Mouse (Mus musculus): ENCODE results near the gene Ubac2. TPM values are rescaled to one million over a fixed set of nuclear protein-coding genes. Genes with fewer than 3 reads are reported as not detected.

Gene Ubac2
- total RNA-seq, 2 experiments from 2014 or later, result 25.3 to 27.3 TPM

DNA sequence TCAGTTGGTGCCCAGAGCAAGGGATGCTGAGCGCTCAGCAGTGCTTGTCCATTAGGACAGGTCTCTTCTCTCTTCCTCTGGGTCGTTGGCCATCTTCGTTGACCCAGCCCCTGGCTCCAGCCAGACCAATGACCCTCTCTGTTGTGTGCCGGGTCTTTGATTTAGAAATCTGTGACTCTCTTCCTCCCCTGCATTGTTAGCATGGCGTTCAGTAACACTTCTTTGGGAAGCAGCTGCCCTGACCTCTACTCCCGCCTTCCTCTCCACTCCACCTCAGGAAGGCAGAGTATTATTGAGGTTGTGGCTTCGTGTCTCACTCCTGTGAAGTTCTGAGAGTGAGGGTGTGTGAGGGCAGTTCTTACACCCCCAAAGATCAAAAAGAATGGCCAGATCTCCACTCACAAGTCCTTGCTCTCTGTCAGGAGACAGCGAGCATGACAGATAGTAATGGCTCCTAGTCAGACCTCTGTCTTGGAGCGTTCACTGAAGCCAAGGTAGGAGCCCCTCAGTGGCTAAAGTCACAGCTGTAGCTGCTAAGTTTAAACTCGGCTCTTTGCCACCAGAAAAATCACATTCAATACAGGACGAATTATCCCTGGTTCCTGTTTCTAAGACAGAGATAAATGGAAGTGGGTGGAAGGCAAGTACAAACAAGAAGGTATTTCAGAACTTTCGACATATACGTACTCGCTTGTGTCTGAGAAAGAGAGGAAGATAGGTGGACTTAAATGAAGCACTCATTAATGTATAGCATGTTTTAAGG, 83.9 kb downstream of the Ubac2 start:
- intact Hi-C loops (cut with DNase I), result no loop called here
- DNase-seq, result no peak

DNA sequence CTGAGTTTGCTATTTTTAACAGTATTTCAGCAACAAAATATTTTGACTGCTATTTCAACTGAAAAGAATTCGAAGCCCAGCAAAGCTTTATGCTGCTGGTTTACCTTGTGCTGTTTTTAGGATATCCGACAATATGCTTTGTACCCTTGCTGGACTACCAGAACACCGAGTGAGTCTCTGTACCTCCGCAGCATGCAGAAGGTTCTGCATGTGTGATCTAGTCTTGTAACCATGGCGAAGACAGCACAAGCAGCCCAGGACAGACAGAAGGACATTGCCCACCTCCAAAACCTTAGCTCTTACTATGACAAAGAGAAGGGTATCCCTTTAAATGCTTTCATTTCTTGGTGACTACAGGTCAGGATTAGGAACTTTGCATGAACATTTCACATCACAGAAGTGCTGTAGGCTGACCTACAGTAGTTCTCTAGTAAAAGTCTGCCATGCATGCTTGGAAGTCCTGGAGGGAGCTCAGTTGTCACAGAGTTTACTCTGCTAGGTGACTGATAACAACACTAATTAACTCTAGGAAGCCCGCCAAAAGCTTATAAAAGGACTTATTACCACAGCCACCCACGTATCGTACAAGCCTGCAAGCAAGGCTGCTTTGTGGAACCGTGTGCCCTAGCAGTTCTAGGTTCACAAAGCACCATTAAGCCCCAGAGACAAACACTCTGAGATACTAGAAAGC, 85.0 kb downstream of the Ubac2 start:
- intact Hi-C loops (cut with DNase I), result no loop called here
- DNase-seq, result no peak

DNA sequence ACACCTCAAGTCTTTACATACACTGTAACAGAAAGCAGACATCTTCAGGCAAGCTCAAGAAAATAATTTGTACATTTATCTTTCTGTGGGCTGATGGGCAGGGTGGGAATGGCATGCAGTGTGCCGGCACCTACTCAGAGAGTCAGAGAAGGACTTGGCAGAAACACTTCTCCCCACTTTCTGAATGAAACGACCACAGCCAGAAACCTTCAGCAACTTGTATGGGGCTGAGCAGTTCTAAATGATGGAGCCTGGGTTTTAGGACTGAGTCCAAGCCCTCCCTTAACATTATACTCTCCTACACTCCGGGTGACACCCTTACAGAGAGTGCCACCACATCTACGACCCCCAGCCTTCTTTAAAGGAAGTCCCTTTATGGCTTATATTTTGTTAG, 85.5 kb downstream of the Ubac2 start:
- intact Hi-C loops (cut with DNase I), result no loop called here
- no peak for DNase-seq

DNA sequence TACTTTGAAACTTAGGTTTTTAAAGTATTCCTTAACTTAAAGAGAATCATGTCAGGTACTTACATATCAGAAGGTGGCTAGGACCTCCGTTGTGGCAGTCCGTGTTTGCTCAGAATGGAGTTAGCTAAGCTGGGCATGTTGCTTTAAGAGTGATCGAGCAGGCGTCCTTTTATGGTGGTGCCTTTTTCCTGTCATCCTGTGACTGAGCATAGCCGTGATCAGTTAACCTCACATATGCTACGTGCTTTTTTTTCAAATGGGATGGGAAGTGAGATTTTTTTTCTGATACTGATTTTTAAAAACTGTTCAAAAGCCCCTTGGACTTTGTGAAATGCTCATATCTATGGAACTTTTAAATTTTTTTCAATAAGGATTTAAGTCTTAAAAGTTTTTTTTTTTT, 86.6 kb downstream of the Ubac2 start, which contains the start of gene Gpr183:
Gpr183 (minus strand) TSS at position 206 of the 400 bp plus-strand sequence.
- DNase-seq, result no peak
- intact Hi-C loops (cut with DNase I), result no loop called here

DNA sequence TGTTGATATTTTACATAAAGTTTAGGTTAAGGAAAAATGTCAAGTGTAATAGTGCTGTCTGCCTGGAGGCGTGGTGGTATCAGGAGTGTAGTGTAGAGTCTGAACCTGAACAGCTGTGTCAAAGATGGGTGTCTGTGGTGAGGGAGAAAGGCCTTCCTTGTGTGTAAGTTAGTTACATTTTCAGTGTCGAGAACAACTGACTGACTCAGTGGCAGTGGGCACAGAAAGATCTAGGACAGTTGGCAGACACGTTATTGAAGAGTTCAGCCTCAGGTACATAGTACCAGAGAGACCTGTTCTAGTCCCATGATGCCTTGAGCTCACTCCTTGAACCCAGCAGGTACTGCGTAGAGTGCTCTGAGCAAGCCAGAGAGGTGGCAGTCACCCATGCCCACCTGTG, 87.0 kb downstream of the Ubac2 start:
- no peak for DNase-seq
- intact Hi-C loops (cut with DNase I), result no loop called here

DNA sequence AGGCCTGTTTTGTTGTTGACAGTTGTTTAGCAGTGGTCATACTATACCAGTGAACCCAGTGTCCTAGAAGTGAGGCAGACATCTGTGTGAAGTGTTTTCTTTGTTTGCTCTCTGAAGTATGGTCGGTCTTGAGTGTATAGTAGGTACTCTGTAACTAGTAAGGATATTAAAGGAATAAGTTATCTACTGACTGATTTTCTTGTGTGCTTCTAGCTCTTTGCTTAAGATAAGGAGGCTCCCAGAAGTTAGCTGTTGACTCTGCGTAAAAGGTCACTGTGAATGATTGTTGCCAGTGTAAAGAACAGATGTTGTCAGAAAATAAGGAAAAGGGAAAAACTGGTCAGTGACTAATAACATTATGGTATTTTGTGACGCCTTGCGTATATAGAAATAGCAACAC, 88.7 kb downstream of the Ubac2 start:
- no peak for DNase-seq
- intact Hi-C loops (cut with DNase I), result no loop called here

DNA sequence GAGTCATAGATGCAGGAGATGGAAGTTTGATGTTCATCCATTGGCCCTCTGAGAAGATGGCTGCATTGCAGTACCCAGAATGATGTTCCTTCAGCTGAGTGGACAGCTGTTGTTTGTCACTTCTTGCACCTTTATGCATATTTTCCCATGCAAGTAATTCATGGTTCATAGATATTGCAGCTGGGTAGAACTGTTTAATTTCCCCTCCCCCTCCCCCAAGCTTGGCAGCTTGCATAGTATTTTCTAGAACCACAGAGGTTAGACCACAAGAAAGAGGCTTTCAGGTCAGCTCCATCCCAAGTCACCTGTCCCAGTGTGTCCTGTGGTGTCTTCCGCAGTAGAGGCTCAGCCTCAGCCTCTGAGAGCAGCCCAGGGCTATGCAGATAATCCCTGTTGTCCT, 92.0 kb downstream of the Ubac2 start:
- intact Hi-C loops (cut with DNase I), result no loop called here
- DNase-seq, result no peak

DNA sequence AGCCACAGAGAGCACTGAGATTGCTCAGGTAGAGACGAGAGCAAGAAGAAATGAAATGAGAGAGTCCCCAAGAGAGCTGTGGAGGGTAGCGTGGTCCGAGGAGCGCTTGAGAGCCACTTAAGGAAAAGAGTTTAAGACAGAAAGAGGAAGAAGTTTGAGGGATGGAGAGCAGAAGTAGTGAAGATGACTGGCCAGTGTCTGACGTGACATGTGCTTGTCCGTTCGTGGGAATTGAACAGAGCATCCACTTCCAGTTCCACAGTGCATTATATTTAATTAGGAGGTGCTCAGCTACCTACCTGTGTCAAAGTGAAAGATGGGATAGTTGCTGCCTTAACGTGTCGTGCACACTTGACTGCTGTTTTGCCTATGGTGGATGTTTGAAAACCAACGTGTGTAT, 94.7 kb downstream of the Ubac2 start:
- intact Hi-C loops (cut with DNase I), result no loop called here
- no peak for DNase-seq

DNA sequence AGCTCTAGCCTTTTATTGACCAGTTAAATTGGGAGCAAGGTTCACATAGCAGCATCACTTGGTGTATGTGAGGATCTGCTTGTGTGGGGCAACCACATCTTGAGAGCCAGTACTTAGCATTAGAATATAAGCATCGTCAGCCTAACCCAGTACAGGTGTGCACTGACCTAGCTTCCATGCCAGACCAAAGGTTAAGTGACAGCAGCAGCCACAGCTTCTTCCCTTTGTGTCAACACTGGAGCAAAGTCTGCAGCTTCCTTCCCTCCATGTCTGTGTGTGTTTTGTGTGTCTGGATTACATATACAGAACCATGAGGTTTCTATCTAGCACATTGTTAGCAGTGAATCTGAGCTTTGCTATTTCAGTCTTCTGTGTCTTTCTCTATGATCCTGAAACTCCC, 103.1 kb downstream of the Ubac2 start:
- no peak for DNase-seq
- intact Hi-C loops (cut with DNase I), result no loop called here

DNA sequence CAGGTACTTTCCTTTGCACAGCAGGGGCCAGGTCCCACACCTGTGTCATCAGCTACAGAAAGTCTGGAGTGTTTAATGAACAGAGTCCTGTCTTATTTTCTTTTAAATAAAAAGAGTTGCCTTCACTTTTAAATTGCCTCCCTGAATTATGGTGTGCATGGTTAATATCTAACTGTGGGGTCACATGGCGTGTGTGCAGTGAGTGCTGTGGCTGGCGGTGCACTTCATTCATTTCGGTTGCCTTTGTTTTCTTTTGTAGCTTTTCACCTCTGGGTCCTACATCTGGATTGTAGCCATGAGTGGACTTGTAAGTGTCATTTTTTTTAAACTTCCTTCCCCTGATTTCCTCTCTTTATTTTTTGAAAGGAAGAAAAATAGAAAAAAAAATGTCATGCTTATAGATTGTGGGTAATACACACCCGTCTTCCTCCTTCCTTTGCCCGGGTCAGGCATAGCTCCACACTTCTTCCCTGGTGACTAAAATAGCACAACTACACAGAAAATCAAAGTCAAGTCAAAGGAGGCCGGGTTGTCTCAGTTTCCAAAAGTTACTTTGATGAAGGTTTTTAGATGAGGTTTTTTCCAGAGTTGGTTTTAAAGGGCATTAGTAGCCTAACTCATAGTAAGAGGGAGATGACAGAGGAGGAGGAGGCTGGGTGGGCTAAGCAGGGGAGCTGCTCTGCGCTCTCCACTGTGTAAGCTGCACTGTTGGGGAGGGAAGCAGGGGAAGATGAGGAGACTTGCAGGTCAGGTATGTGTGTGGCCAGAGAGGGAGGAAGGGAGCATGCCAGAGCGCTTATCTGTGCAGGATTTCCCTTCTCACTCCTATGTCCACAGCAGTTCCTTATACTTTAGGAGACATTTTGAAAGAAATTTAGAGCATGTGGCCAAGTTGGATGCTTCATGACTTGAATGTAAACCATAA, 104.9 kb downstream of the Ubac2 start:
- intact Hi-C loops (cut with DNase I), result no loop called here
- no peak for DNase-seq

DNA sequence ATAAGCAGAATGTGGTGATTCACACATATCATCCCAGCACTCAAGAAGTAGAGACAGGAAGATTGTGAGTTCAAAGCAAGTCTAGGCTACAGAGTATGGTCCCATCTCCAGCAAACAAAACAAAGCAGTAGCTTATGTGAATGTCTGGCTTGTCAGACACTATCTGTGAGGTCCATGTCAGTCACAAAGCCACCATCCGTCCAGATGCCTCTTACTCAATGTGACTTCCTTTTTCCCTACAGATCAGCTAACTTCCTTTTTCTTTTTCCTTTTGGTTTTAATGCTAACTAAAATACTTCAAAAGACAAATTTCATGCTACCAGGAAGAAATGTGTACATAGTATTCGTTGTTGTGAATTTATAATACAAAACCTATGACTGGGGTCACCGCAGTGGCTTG, 107.1 kb downstream of the Ubac2 start:
- no peak for DNase-seq

DNA sequence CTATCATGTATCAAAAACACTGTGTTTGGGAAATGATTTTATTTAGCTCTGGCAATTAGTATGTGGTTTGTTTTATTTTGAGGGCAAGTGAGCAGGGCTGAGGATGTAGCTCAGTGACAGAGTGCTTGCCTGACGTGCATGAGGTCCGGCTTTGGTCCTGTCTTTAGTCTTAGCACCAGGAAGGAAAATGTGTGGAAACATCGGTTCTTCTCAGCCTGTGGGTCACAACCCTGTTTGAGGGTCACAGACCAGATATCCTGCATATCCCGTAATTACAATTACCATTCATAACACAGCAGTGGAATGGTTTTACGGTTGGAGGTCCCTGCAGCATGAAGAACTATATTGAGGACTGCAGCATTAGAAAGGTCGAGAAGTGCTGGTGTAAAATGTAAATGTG, 107.6 kb downstream of the Ubac2 start:
- intact Hi-C loops (cut with DNase I), result no loop called here
- DNase-seq, result no peak

More for the DNA sequence above, 107.1 kb downstream of the Ubac2 start:
- intact Hi-C loops (cut with DNase I), result no loop called here

DNA sequence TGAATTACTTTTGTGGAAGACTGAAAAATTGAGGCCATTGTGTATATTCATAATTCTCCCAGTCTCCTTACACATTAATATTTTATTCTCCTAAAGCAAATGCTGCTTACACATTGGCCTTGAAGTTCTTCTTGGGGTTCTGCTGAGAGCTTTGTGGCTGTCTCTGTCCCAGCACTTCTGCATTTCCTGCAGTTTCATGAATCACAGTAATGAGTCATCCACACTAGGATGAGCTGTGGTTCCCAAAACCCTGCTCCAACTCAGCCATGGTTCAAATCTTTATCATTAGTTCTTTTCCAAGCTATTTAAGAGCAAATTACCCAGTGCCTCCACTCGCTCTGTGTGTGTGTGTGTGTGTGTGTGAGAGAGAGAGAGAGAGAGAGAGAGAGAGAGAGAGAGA, 108.9 kb downstream of the Ubac2 start:
- intact Hi-C loops (cut with DNase I), result no loop called here

DNA sequence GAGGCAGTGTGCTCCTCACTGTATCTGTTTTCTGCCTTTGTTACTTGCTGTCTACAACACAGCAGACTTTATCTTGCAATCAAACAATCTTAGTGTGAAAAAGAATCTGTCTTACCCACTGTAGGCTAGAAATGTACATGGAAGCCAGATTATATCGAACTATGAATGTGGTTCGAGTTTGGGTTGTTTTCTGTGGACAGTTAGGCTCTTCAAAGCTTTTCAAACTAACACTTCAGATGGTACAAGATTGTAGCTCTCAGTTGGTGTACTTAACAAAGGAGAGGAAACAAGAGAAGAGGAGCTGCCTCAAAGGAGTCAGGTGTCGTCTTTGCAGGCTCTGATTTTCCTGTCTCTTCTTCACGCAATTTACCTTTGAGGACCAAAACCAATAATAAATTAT, 109.3 kb downstream of the Ubac2 start:
- intact Hi-C loops (cut with DNase I), result no loop called here
- DNase-seq, result no peak

More for the DNA sequence above, 108.9 kb downstream of the Ubac2 start:
- DNase-seq, result no peak

DNA sequence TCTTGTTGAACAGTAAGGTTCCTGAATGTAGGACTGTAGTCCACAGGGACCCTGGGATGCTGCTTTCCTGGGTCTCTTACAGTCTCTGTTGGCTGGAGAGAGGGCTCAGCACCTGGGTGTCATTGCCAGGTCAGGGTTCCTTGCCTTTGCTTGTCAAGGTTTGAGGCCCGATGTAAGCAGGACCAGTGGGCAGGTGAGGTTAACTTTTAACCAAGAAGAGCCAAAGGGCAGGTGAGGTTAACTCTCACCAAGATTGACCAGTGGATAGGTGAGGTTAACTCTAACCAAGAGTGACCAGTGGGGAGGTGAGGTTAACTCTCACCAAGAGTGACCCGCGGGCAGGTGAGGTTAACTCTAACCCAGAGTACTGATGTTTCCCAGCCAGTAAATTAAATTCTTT, 110.9 kb downstream of the Ubac2 start:
- intact Hi-C loops (cut with DNase I), result no loop called here
- DNase-seq, result no peak

DNA sequence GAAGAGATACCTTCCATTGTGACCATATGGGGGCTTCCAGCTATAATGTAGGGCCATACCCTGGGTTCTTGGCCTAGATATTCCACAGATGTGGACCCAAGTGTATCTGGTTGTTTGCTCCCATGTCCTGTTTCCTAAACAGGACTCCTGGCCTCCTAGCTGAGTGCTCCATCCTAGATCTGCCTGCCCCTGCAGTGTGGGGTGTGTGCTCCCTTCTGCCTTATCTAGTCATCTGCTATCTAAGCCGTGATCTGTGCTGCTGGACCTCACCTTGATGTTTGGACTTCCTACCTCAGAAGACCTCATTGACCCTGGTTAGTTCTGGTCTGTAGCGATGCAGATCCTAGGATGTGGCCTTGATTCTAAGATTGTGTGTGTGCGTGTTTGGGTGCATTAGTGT, 111.4 kb downstream of the Ubac2 start:
- intact Hi-C loops (cut with DNase I), result no loop called here
- DNase-seq, result no peak

DNA sequence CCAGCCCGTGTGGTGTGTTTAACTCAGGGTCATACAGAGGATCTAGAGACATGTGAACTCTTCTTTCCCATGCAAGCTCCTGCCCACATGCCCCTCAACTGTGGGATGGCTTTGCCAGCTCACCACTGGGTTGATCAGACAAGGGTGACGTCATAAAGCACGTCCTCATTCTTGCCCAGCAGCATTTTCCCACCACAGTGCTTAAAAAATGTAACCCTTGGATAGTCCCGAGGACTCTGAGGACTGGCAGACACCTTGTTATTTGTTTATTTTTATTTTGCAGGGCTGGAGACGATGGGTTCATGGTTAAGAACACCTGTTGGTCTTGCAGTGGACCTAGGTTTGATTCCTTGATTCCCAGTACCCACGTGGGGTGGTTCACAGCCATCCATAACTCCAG, 112.5 kb downstream of the Ubac2 start:
- no peak for DNase-seq
- intact Hi-C loops (cut with DNase I), result no loop called here

DNA sequence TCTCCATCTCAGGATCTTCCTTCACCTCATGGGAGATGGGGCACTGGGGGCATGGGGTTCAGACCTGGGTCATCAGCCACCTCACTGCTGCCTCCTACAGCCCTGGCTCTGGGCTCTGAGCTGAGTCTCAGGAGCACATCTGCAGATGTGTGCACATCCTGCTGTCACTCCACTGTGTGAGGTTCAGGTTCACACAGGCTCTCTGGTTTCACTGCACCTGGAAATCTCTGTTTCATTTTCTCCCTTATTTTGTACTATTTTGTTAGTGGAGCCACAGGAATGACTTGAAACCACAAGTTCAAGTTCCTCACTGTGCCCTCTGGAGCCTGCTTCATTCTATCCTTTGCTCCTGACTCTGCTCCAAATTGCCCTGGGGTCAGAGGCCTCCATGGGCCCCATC, 113.5 kb downstream of the Ubac2 start:
- intact Hi-C loops (cut with DNase I), result no loop called here
- no peak for DNase-seq

DNA sequence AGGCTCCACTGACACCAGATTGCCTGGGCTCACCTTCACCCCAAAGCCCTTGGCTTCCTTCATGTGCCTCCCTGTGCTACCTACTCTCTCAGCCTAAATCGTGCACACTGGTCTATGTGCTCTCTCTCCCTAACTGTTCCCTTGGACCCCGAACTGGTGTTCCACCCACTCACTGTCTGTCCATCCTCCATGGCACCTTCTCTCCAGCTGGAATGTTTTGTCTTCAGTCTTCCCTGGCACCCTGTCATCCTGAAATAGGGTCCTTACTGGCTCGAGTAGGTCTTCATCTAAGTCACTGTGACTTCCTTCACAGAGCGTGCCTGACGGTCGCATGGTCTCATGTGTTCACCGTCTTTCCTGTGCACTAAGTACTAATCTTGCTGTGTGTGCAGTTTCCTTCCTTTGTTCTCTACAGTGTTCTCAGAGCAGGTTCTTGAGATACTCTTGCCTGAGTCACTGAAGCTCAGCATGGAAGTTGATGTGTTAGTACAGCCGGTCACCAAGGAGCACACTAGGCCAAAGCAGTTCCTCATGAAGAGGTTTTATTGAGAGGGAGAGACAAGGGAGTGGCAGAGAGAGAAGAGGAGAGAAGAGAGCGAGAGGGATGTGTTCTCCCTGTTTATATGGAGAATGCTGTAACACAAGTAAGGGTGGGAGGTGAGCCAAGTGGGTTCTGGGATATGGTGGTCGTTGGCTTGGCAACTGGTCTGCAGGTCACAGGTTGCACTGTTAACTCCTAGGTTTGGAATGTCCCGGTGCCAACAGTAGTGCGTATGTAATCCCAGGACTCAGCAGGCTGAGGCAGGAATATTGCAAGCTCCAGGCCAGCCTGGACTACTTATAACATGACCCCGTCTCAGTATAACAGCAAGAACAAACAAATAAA, 114.2 kb downstream of the Ubac2 start:
- no peak for DNase-seq
- intact Hi-C loops (cut with DNase I), result no loop called here

DNA sequence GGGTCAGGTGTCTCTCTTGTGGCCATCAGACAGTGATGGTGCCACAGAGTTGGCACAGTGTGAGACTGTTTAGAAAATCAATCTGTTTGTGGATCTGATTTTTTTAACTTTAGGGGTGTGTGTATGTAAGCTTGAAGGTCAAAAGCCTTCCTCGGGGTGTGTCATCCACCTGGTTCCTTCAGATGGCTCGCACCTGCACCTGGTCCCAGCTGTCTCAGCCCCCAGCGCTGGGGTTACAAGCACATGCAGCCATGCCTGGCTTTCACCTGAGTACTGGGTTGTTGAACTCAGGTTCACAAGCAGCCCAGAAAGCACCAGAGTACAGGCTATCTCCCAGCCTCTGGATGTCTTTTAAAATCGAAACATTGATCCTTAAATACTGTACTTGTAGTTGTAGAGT, 115.2 kb downstream of the Ubac2 start:
- no peak for DNase-seq
- intact Hi-C loops (cut with DNase I), result loop anchor here (2.0 kb wide), 1 partner anchor 19 kb away; no protein-coding TSS in a partner anchor
